Mouse (Mus musculus) testis, postnatal 10 days (tissue): ENCODE data around the gene Csmd2.

Experiments
- DNase-seq: peaks from one replicate; pipeline ENCODE4 v3.0.0; 2021; ENCODE audit warnings: low spot score

The Csmd2 gene

GRCm38 (mm10) chr4:128411941-128412630, 424.4 kb downstream of the Csmd2 start:
- DNase-seq: no peak

DNA sequence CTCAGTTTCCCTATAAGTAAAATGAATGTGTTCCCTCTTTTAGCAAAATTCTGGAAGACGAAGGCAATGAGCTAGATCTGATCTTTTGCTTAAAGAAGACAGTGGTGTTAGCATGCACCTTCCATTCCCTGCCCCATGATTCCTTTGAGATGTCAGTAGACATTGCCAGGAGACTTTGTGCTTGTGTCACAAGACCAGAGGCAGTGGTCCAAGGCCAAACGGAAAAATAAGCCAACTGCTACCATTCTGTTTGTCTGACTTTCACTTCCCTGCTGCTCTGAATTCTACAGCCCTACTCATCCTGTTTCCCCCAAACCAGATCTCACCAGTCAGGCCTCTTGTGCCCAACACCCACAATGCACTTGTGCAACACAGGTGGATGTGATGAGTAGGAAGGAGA, 427.1 kb downstream of the Csmd2 start:
- no peak for DNase-seq

- no peak for DNase-seq
Observed at GRCm38 (mm10) chr4:128419988-128420617, 432.4 kb downstream of the Csmd2 start.

GRCm38 (mm10) chr4:128422486-128422885, 434.8 kb downstream of the Csmd2 start:
- no peak for DNase-seq

DNA sequence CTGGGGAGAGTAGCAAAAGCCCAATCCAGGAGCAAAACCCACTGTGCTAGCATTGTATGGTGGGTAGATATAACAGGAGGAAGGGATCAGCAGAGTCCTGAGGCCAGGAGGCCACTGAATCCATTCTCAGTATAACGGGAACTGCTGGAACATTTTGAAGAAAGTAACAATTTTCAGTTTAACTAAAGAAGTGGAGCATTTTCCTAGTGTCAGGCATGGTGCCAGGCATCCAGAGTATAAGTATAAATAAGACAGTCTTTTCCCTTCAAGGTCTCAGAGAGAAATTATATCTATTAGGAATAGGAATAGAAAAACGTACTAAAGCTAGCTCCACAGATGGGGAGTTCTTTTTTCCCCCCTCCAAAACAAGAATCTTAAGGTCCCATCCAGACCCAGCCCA, 437.7 kb downstream of the Csmd2 start:
- peak; percentile 52 for DNase-seq

GRCm38 (mm10) chr4:128427261-128428030, 439.8 kb downstream of the Csmd2 start:
- no peak for DNase-seq

DNA sequence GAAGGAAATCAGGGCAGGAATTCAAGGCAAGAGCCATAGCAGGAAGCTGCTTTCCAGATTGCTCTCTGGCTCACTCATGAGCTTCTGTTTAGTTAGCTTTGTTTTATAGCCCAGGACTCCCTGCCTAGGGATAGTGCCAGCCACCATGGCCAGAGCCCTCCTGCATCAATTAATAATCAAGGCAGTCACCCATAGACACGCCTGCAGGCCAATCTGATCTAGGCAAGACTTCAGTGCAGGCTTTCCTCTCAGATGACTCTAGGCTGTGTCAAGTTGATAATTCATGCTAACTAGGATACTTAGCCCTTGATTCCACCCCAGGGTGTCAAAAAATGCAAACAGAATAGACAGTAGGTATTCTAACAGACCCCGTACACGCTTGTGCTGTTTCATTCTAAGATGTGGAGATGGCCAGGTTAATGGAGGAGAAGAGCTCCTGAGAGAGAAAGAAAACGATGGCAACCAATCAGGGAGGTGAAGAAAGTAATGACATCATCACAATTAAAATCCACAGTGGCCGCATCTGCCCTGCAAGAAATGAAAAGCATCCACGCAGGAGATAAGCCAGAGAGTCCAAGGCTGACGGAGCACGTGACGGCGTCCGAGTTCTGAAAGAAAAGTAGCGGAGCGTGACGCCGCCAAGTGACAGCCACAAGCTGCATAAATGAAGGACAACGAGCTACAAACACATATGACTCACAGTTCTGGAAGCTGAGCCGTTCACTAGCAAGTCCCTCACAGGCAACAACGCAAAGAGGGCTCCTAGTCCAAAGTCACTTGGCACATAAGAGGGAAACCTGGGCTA, 440.8 kb downstream of the Csmd2 start:
- DNase-seq: no peak

DNA sequence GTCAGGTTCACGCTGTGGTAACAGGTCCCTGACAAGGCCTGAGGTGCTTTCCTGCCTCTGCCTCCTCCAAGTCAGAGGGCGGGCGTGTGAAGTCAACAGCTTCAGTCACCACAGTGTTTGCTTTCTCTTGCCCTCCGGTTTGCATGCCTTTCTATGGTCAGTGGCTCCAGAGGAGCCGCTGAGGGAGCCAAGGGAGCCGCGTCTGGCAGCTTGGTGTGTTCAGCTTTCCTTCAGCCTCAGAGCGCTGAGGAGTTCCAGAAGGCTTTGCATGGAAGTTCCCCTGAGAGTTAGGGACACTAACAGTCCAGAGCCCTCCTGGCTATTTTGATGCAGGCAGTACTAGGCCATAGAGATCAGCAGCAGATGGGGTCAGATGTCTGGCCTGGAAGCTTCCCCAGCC, 441.9 kb downstream of the Csmd2 start:
- DNase-seq: no peak

GRCm38 (mm10) chr4:128440550-128440949, 452.9 kb downstream of the Csmd2 start:
- no peak for DNase-seq

GRCm38 (mm10) chr4:128441228-128441627, 453.6 kb downstream of the Csmd2 start:
- no peak for DNase-seq

GRCm38 (mm10) chr4:128442791-128443190, 455.1 kb downstream of the Csmd2 start:
- DNase-seq: no peak

- DNase-seq: no peak
Observed at GRCm38 (mm10) chr4:128445514-128446260, 458.0 kb downstream of the Csmd2 start.

DNA sequence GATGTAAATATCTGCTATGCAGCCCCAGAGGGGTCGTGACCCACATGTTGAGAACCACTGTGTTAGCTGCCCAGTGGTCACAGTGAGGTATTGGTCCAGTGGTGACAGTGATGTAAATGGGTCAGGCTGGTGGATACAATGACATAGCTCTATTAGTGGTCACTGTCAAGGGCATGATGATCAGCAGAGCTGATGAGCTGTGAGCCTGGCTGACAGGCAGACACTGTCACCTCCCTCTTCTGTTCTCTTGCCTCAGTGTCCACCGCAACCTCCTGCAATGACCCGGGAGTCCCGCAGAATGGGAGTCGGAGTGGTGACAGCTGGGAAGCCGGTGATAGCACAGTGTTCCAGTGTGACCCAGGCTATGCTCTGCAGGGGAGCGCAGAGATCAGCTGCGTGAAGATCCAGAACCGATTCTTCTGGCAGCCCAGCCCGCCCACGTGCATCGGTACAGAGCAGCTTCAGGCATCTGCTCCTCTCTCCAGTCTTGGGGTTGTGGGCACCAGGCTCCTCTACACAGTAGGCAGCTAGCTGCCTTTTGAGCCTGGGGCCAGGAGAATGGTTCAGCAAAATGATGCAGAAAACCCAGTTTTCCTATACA, 461.3 kb downstream of the Csmd2 start:
- no peak for DNase-seq

DNA sequence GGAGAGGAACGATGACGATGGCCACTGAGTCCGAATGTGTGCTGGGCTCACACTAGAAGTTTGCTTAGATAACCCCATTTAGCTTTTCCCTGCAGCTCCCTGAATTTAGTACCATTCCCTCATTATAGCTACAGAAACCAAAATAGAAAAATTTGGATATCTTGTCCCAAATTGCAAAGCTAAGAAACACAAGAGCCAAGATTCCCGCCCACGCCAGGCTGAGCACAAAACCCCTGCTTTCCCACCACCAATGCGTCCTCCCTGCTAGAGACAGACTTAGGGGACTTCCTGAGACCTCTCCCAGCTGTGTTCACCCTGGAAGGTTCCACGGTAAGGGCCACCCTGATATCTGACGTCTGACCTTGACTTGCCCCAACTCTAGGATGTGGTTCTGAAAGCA, 462.5 kb downstream of the Csmd2 start:
- DNase-seq: no peak

- peak; percentile 52 for DNase-seq
Observed at GRCm38 (mm10) chr4:128450974-128451373, 463.3 kb downstream of the Csmd2 start.

- DNase-seq: no peak
Observed at GRCm38 (mm10) chr4:128451383-128451794, 463.7 kb downstream of the Csmd2 start.

- DNase-seq: no peak
Observed at GRCm38 (mm10) chr4:128466708-128467107, 479.1 kb downstream of the Csmd2 start.

DNA sequence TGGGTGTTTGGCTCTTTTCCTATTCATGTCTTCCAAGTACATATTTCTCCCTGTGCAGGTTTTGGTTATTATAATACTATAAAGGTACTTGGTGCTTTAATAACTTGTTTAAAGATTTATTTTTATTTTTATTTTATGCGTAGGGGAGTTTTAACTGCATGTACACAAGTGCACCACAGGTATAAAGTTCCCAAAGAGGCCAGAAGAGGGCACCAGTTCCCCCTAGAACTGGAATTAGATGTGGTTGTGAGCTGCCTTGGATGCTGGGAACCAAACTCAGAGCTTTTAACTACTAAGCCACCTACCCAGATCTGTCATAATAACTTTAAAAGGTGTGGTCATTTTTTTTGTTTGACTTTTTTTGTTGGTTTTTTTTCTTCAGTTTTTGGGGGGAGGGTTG, 480.4 kb downstream of the Csmd2 start:
- DNase-seq: no peak

DNA sequence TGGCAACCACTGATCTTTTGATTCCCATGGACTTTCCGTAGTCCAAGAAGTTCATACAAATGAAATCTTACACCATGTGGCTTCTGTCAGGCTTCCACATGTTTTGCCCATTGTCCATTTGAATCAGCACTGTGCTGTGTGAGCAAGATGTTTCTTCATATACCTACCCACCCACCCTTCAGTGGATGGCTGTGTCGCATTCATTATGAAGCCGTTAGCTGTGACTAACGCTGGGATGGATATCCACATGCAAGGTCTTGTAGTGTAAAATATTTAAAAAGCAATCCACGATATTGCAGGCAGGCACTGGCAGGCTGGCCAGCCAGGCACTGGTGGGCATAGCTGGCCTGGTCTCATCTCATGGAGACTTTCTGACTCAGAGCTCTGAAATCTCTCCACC, 488.6 kb downstream of the Csmd2 start:
- no peak for DNase-seq

DNA sequence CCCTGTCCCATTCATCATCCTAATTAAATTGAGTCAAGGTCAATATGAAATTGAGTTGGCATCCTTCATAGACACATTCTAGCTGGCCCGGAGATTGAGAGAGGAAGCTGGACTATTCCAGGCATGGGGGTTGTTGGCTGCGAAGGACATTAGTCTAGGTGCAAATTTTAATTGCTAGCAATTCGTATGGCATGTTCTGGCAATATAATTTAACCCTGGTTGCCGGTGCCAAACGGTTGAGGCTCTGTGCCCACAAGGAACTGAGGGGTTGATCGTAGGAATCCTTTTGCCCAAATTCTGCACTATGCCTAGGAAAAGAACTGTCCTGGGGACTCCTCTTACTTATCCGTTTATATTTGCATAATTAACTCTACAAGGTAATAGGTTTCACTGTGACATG, 496.2 kb downstream of the Csmd2 start:
- DNase-seq: no peak

GRCm38 (mm10) chr4:128484679-128485078, 497.0 kb downstream of the Csmd2 start:
- DNase-seq: no peak
